Mouse (Mus musculus) ovary, postnatal 36 days (tissue): Measurements from ENCODE around the gene D130043K22Rik.
"Not testable (repeated sequence)": the region's sequence is repeated elsewhere in the genome, so short reads cannot be mapped to it uniquely, and the experiment has no call there.

Experiments used
- DNase-seq: peaks from one replicate; pipeline ENCODE4 v3.0.0; 2022; ENCODE audit warnings: low spot score, mixed read lengths

The D130043K22Rik gene

GRCm38 (mm10) chr13:24831353-24832130 lies 13.4 kb upstream of the D130043K22Rik start, which contains the start of the genes Acot13 and Tdp2:
Gene Acot13 (minus strand): TSS chr13:24831540.
Gene Tdp2 (plus strand): TSS chr13:24831679.
- peak; percentile 94 for DNase-seq

GRCm38 (mm10) chr13:24832131-24832810 lies 12.7 kb upstream of the D130043K22Rik start:
- no peak for DNase-seq

GRCm38 (mm10) chr13:24832811-24833155 lies 12.2 kb upstream of the D130043K22Rik start:
- no peak for DNase-seq

- not testable (repeated sequence) for DNase-seq
Measured at GRCm38 (mm10) chr13:24837765-24838164, 7.2 kb upstream of the D130043K22Rik start.

GRCm38 (mm10) chr13:24839831-24840230 lies 5.1 kb upstream of the D130043K22Rik start:
- DNase-seq: no peak

- no peak for DNase-seq
Measured at GRCm38 (mm10) chr13:24841702-24842101, 3.2 kb upstream of the D130043K22Rik start.

GRCm38 (mm10) chr13:24849318-24849717 lies 4.4 kb downstream of the D130043K22Rik start:
- DNase-seq: no peak

- DNase-seq: no peak
Measured at GRCm38 (mm10) chr13:24851989-24852388, 7.1 kb downstream of the D130043K22Rik start.

GRCm38 (mm10) chr13:24852570-24852969 lies 7.6 kb downstream of the D130043K22Rik start:
- DNase-seq: no peak

GRCm38 (mm10) chr13:24859115-24859514 lies 14.2 kb downstream of the D130043K22Rik start:
- DNase-seq: no peak

- DNase-seq: no peak
Measured at GRCm38 (mm10) chr13:24861084-24861483, 16.1 kb downstream of the D130043K22Rik start.

- DNase-seq: no peak
Measured at GRCm38 (mm10) chr13:24862021-24862420, 17.1 kb downstream of the D130043K22Rik start.

GRCm38 (mm10) chr13:24862520-24862919 lies 17.6 kb downstream of the D130043K22Rik start:
- DNase-seq: peak; percentile 40

- no peak for DNase-seq
Measured at GRCm38 (mm10) chr13:24866430-24867402, 21.8 kb downstream of the D130043K22Rik start.

GRCm38 (mm10) chr13:24867789-24868188 lies 22.9 kb downstream of the D130043K22Rik start:
- DNase-seq: no peak

GRCm38 (mm10) chr13:24868233-24868632 lies 23.3 kb downstream of the D130043K22Rik start:
- no peak for DNase-seq

- no peak for DNase-seq
Measured at GRCm38 (mm10) chr13:24879359-24880040, 34.6 kb downstream of the D130043K22Rik start.

GRCm38 (mm10) chr13:24880208-24880607 lies 35.3 kb downstream of the D130043K22Rik start:
- DNase-seq: no peak

- no peak for DNase-seq
Measured at GRCm38 (mm10) chr13:24880704-24881103, 35.8 kb downstream of the D130043K22Rik start.

GRCm38 (mm10) chr13:24882411-24882810 lies 37.5 kb downstream of the D130043K22Rik start:
- DNase-seq: peak; percentile 23

- no peak for DNase-seq
Measured at GRCm38 (mm10) chr13:24889554-24889953, 44.6 kb downstream of the D130043K22Rik start.
